Mouse (Mus musculus): Measurements from ENCODE around the gene Zfp13.

GRCm38 (mm10) chr17:23599605-23600063, 347 bp upstream of the Zfp13 start:
- no peak for TF ChIP-seq EP300 (optimal IDR thresholded peaks at IDR 0.05)
- no peak for TF ChIP-seq CTCF (IDR thresholded peaks at IDR 0.05; ENCODE audit: low read depth)

All from stomach, postnatal 0 days (tissue).